Mouse (Mus musculus) liver, embryonic 15.5 days (tissue): ENCODE results near the gene Slc39a11. TPM values are rescaled to one million over a fixed set of nuclear protein-coding genes. Genes with fewer than 3 reads are reported as not detected.

Experiments used
- ATAC-seq: fragments of 200-750 bp; cut with Nextera tagmentation; 2 replicates; pipeline ENCODE4 v1.8.0; 2017; ENCODE audit warnings: moderate number of reproducible peaks, mild to moderate bottlenecking, moderate library complexity; ENCODE audit not compliant: insufficient read depth
- H3K27ac ChIP-seq: fragments of 300-500 bp; sonication (generic); replicated peaks from 2 replicates; pipeline ENCODE4 v1.5.1; 2015; ENCODE audit warnings: mild to moderate bottlenecking, inconsistent platforms
- H3K27me3 ChIP-seq: fragments of 300-500 bp; sonication (generic); 2 replicates; pipeline ENCODE4 v1.6.1; 2015; ENCODE audit warnings: mild to moderate bottlenecking, inconsistent platforms
- H3K36me3 ChIP-seq: fragments of 300-500 bp; sonication (generic); replicated peaks from 2 replicates; pipeline ENCODE4 v1.6.1; 2015; ENCODE audit warnings: moderate library complexity, mild to moderate bottlenecking, inconsistent platforms
- H3K4me1 ChIP-seq: fragments of 300-500 bp; sonication (generic); replicated peaks from 2 replicates; pipeline ENCODE4 v1.6.1; 2015; ENCODE audit warnings: inconsistent platforms
- H3K4me2 ChIP-seq: fragments of 300-500 bp; sonication (generic); 2 replicates; pipeline ENCODE4 v1.6.1; 2015; ENCODE audit warnings: moderate library complexity, mild to moderate bottlenecking, inconsistent platforms
- H3K4me3 ChIP-seq: fragments of 300-500 bp; sonication (generic); replicated peaks from 2 replicates; pipeline ENCODE4 v1.5.1; 2015; ENCODE audit warnings: mild to moderate bottlenecking, inconsistent platforms
- H3K9ac ChIP-seq: fragments of 300-500 bp; sonication (generic); 2 replicates; pipeline ENCODE4 v1.6.1; 2015; ENCODE audit warnings: moderate library complexity, mild to moderate bottlenecking, inconsistent platforms
- H3K9me3 ChIP-seq: fragments of 300-500 bp; sonication (generic); replicated peaks from 2 replicates; pipeline ENCODE4 v1.6.1; 2016; ENCODE audit warnings: inconsistent platforms
- WGBS: fragments of 180-500 bp; shearing (Covaris S2); methylation state at CpG from one replicate; pipeline ENCODE4 v1.1.7; 2015; ENCODE audit warnings: mixed read lengths; ENCODE audit not compliant: insufficient replicate concordance; 5-methylcytosine and 5-hydroxymethylcytosine counted together
- polyA plus RNA-seq: library from polyadenylated mRNA; unstranded; fragments of >200 nt; fragmentation: Nextera tagmentation; extraction: Ambion mirVana; gene quantifications from 2 replicates; pipeline ENCODE4 v1.2.1, GENCODE M21; 2015

The Slc39a11 gene
- polyA plus RNA-seq, 1 experiment from 2014 or later: 12.4 TPM

GRCm38 (mm10) chr11:113274037-113274436 is 375.8 kb downstream of the Slc39a11 start:
- ATAC-seq: no peak
- Histone ChIP-seq H3K4me1 (no peaks in the 10 kb centered on the region), H3K27ac (no peak overlapping the region), H3K9me3 (no peaks in the 10 kb centered on the region), H3K4me2 (no peak overlapping the region), H3K9ac (no peak overlapping the region), H3K36me3 (no peaks in the 10 kb centered on the region), H3K27me3 (no peaks in the 10 kb centered on the region), H3K4me3 (no peak overlapping the region)
- 76% methylated on average over 8 of the region's 8 CpGs for WGBS

GRCm38 (mm10) chr11:113271857-113272256 is 378.0 kb downstream of the Slc39a11 start:
- Histone ChIP-seq H3K36me3 (no peaks in the 10 kb centered on the region), H3K9ac (no peak overlapping the region), H3K27me3 (no peaks in the 10 kb centered on the region), H3K9me3 (no peaks in the 10 kb centered on the region), H3K4me1 (no peaks in the 10 kb centered on the region), H3K27ac (no peak overlapping the region), H3K4me2 (no peak overlapping the region), H3K4me3 (no peak overlapping the region)
- no peak for ATAC-seq
- WGBS: 66% methylated on average over 6 of the region's 6 CpGs

GRCm38 (mm10) chr11:113268831-113269319 is 381.0 kb downstream of the Slc39a11 start:
- Histone ChIP-seq H3K9ac (no peak overlapping the region), H3K4me2 (no peak overlapping the region), H3K27me3 (no peaks in the 10 kb centered on the region), H3K27ac (no peak overlapping the region), H3K4me3 (no peak overlapping the region), H3K4me1 (no peaks in the 10 kb centered on the region), H3K36me3 (no peaks in the 10 kb centered on the region), H3K9me3 (no peaks in the 10 kb centered on the region)
- ATAC-seq: no peak
- WGBS: 65% methylated on average over 8 of the region's 8 CpGs

- 71% methylated on average over 17 of the region's 17 CpGs for WGBS
- Histone ChIP-seq H3K4me2 (no peak overlapping the region), H3K4me3 (no peak overlapping the region), H3K36me3 (no peaks in the 10 kb centered on the region), H3K27me3 (no peaks in the 10 kb centered on the region), H3K9ac (no peak overlapping the region), H3K27ac (no peak overlapping the region), H3K9me3 (no peaks in the 10 kb centered on the region), H3K4me1 (no peaks in the 10 kb centered on the region)
- no peak for ATAC-seq
Observed at GRCm38 (mm10) chr11:113267516-113268230, 382.2 kb downstream of the Slc39a11 start.

- Histone ChIP-seq H3K36me3 (no peaks in the 10 kb centered on the region), H3K27me3 (no peaks in the 10 kb centered on the region), H3K27ac (no peak overlapping the region), H3K9me3 (no peaks in the 10 kb centered on the region), H3K4me3 (no peak overlapping the region), H3K4me2 (no peak overlapping the region), H3K4me1 (no peaks in the 10 kb centered on the region), H3K9ac (no peak overlapping the region)
- no peak for ATAC-seq
- WGBS: 45% methylated on average over 4 of the region's 4 CpGs
Observed at GRCm38 (mm10) chr11:113266706-113267105, 383.2 kb downstream of the Slc39a11 start.

- H3K9ac ChIP-seq: no peak overlapping the region
- H3K4me2 ChIP-seq: no peak overlapping the region
- 56% methylated on average over 3 of the region's 3 CpGs for WGBS
- no peaks in the 10 kb centered on the region for H3K27me3 ChIP-seq
- no peaks in the 10 kb centered on the region for H3K4me1 ChIP-seq
- H3K36me3 ChIP-seq: no peaks in the 10 kb centered on the region
- H3K27ac ChIP-seq: no peak overlapping the region
- ATAC-seq: no peak
- H3K4me3 ChIP-seq: no peak overlapping the region
- no peaks in the 10 kb centered on the region for H3K9me3 ChIP-seq
Observed at GRCm38 (mm10) chr11:113265567-113265966, 384.3 kb downstream of the Slc39a11 start.

- ATAC-seq: no peak
- H3K36me3 ChIP-seq: no peaks in the 10 kb centered on the region
- H3K27ac ChIP-seq: no peak overlapping the region
- H3K4me1 ChIP-seq: no peaks in the 10 kb centered on the region
- no peaks in the 10 kb centered on the region for H3K9me3 ChIP-seq
- H3K9ac ChIP-seq: no peak overlapping the region
- WGBS: 70% methylated on average over 7 of the region's 7 CpGs
- H3K4me2 ChIP-seq: no peak overlapping the region
- H3K27me3 ChIP-seq: no peaks in the 10 kb centered on the region
- H3K4me3 ChIP-seq: no peak overlapping the region
Observed at GRCm38 (mm10) chr11:113263971-113264370, 385.9 kb downstream of the Slc39a11 start.

GRCm38 (mm10) chr11:113262062-113262461 is 387.8 kb downstream of the Slc39a11 start:
- WGBS: 56% methylated on average over 8 of the region's 8 CpGs
- H3K9ac ChIP-seq: no peak overlapping the region
- no peaks in the 10 kb centered on the region for H3K36me3 ChIP-seq
- no peak for ATAC-seq
- no peaks in the 10 kb centered on the region for H3K9me3 ChIP-seq
- no peak overlapping the region for H3K4me3 ChIP-seq
- no peak overlapping the region for H3K4me2 ChIP-seq
- H3K4me1 ChIP-seq: no peaks in the 10 kb centered on the region
- H3K27me3 ChIP-seq: no peaks in the 10 kb centered on the region
- no peak overlapping the region for H3K27ac ChIP-seq

- Histone ChIP-seq H3K9me3 (no peaks in the 10 kb centered on the region), H3K4me2 (no peak overlapping the region), H3K27me3 (no peaks in the 10 kb centered on the region), H3K4me1 (no peaks in the 10 kb centered on the region), H3K9ac (no peak overlapping the region), H3K27ac (no peak overlapping the region), H3K36me3 (no peaks in the 10 kb centered on the region), H3K4me3 (no peak overlapping the region)
- WGBS: 63% methylated on average over 4 of the region's 4 CpGs
- no peak for ATAC-seq
Observed at GRCm38 (mm10) chr11:113261421-113261820, 388.5 kb downstream of the Slc39a11 start.

- Histone ChIP-seq H3K4me2 (no peak overlapping the region), H3K4me1 (no peaks in the 10 kb centered on the region), H3K9ac (no peak overlapping the region), H3K4me3 (no peak overlapping the region), H3K27me3 (no peaks in the 10 kb centered on the region), H3K27ac (no peak overlapping the region), H3K9me3 (no peaks in the 10 kb centered on the region), H3K36me3 (no peaks in the 10 kb centered on the region)
- WGBS: 72% methylated on average over 14 of the region's 14 CpGs
- ATAC-seq: 0 out of 2 replicates have a peak, but pooled peaks have one; percentile 31
Observed at GRCm38 (mm10) chr11:113259712-113260382, 390.0 kb downstream of the Slc39a11 start.

GRCm38 (mm10) chr11:113258016-113258415 is 391.9 kb downstream of the Slc39a11 start:
- Histone ChIP-seq H3K27ac (no peak overlapping the region), H3K9me3 (no peaks in the 10 kb centered on the region), H3K36me3 (no peaks in the 10 kb centered on the region), H3K4me3 (no peak overlapping the region), H3K4me1 (no peaks in the 10 kb centered on the region), H3K27me3 (no peaks in the 10 kb centered on the region), H3K9ac (no peak overlapping the region), H3K4me2 (no peak overlapping the region)
- WGBS: 67% methylated on average over 6 of the region's 6 CpGs
- ATAC-seq: no peak
